Mouse (Mus musculus) granulocyte monocyte progenitor cell, adult 5-6 weeks (primary cell): ENCODE measurements around the gene Vnn1. TPM values are rescaled to one million over a fixed set of nuclear protein-coding genes. Genes with fewer than 3 reads are reported as not detected.
A peak's percentile ranks its signal among the peaks of the same experiment; 100 is the strongest.

Experiments
- ATAC-seq: replicated peaks from 2 replicates; pipeline ENCODE4 v1.8.0; 2016; ENCODE audit warnings: mild to moderate bottlenecking, moderate TSS enrichment, inconsistent platforms; ENCODE audit not compliant: poor library complexity, severe bottlenecking
- total RNA-seq, 2 experiments: library from RNA; stranded (forward) in 1 of 2; stranded (reverse) in 1 of 2; fragments of 200-712, 200-1000 nt in 1 of 2; fragments of >200 nt in 1 of 2; fragmentation: Nextera tagmentation in 1 of 2; gene quantifications; 2 replicates each; pipeline ENCODE4 v1.2.3; 2014 to 2017

The Vnn1 gene
- not detected in 2 replicates for total RNA-seq (2014; fragmentation: Nextera tagmentation)
- total RNA-seq (2017): not detected in 2 replicates

GRCm38 (mm10) chr10:23894601-23895349, at the start of gene Vnn1:
Gene Vnn1, plus strand, starts transcription at chr10:23894688.
- ATAC-seq: no peak

- ATAC-seq: peak; percentile 89
Measured at GRCm38 (mm10) chr10:23851228-23851912, 43.1 kb upstream of the Vnn1 start, which contains the start of gene Vnn3. Gene Vnn3, plus strand, starts transcription at chr10:23851462.

GRCm38 (mm10) chr10:23852096-23852495, 42.4 kb upstream of the Vnn1 start:
- ATAC-seq: no peak

- peak; percentile 78 for ATAC-seq
Measured at GRCm38 (mm10) chr10:23864362-23865312, 29.9 kb upstream of the Vnn1 start.

- ATAC-seq: no peak
Measured at GRCm38 (mm10) chr10:23880695-23881094, 13.8 kb upstream of the Vnn1 start.

- ATAC-seq: no peak
Measured at GRCm38 (mm10) chr10:23884910-23885309, 9.6 kb upstream of the Vnn1 start.

- no peak for ATAC-seq
Measured at GRCm38 (mm10) chr10:23886060-23886459, 8.4 kb upstream of the Vnn1 start.

- no peak for ATAC-seq
Measured at GRCm38 (mm10) chr10:23892987-23893386, 1.5 kb upstream of the Vnn1 start.

GRCm38 (mm10) chr10:23895376-23895775, 888 bp downstream of the Vnn1 start:
- no peak for ATAC-seq

- no peak for ATAC-seq
Measured at GRCm38 (mm10) chr10:23901119-23901518, 6.6 kb downstream of the Vnn1 start.

- no peak for ATAC-seq
Measured at GRCm38 (mm10) chr10:23905661-23906060, 11.2 kb downstream of the Vnn1 start.

- no peak for ATAC-seq
Measured at GRCm38 (mm10) chr10:23920056-23920455, 25.6 kb downstream of the Vnn1 start, which contains the start of gene Taar1. Gene Taar1, plus strand, starts transcription at chr10:23920356.

- ATAC-seq: no peak
Measured at GRCm38 (mm10) chr10:23922468-23922867, 28.0 kb downstream of the Vnn1 start.

- ATAC-seq: no peak
Measured at GRCm38 (mm10) chr10:23923941-23924340, 29.5 kb downstream of the Vnn1 start.

GRCm38 (mm10) chr10:23937613-23938012, 43.1 kb downstream of the Vnn1 start:
- no peak for ATAC-seq

- no peak for ATAC-seq
Measured at GRCm38 (mm10) chr10:23938312-23938711, 43.8 kb downstream of the Vnn1 start, which contains the start of gene Taar2. Gene Taar2, plus strand, starts transcription at chr10:23938572.

GRCm38 (mm10) chr10:23942465-23942864, 48.0 kb downstream of the Vnn1 start:
- ATAC-seq: peak; percentile 72

GRCm38 (mm10) chr10:23948026-23948425, 53.5 kb downstream of the Vnn1 start:
- ATAC-seq: no peak

- ATAC-seq: no peak
Measured at GRCm38 (mm10) chr10:23949508-23950005, 55.1 kb downstream of the Vnn1 start, which contains the start of gene Taar3. Gene Taar3, plus strand, starts transcription at chr10:23949558.

- ATAC-seq: no peak
Measured at GRCm38 (mm10) chr10:23951714-23952113, 57.2 kb downstream of the Vnn1 start.
